Mouse (Mus musculus): ENCODE data around the gene Mettl21a. TPM values are rescaled to one million over a fixed set of nuclear protein-coding genes. Genes with fewer than 3 reads are reported as not detected.
"Not testable (repeated sequence)": the region's sequence is repeated elsewhere in the genome, so short reads cannot be mapped to it uniquely, and the experiment has no call there.

Gene Mettl21a
- total and polyA plus RNA-seq, 2 experiments from 2014 or later: 11.8 to 17.0 TPM

- no peak for TF ChIP-seq CTCF (IDR thresholded peaks at IDR 0.05; ENCODE audit: low read depth)
These were observed 27.5 kb upstream of the Mettl21a start for GRCm38 (mm10) chr1:64644513-64644912.

GRCm38 (mm10) chr1:64642541-64642940 is 25.5 kb upstream of the Mettl21a start:
- H3K27me3 ChIP-seq (ENCODE audit: insufficient read depth, low read length): not testable (repeated sequence)
- WGBS: 72% methylated on average over 8 of the region's 8 CpGs

More at GRCm38 (mm10) chr1:64644513-64644912, 27.5 kb upstream of the Mettl21a start:
- 95% methylated on average over 3 of the region's 3 CpGs for WGBS
- no peak for DNase-seq
- Histone ChIP-seq H3K27ac (ENCODE audit: low read depth, low read length) (no peak overlapping the region), H3K4me2 (ENCODE audit: low read depth) (no peak overlapping the region), H3K4me3 (ENCODE audit: low read depth, low read length) (no peak overlapping the region), H3K36me3 (ENCODE audit: insufficient read depth) (no peaks in the 10 kb centered on the region), H3K4me1 (ENCODE audit: insufficient read depth) (no peaks in the 10 kb centered on the region), H3K27me3 (ENCODE audit: insufficient read depth, low read length) (no peaks in the 10 kb centered on the region), H3K9me3 (ENCODE audit: low read length) (no peaks in the 10 kb centered on the region), H3K9ac (no peak overlapping the region)
- ATAC-seq: no peak

GRCm38 (mm10) chr1:64641069-64641468 is 24.0 kb upstream of the Mettl21a start:
- no peak overlapping the region for H3K4me2 ChIP-seq (ENCODE audit: low read depth)
- 50% methylated on average over 6 of the region's 6 CpGs for WGBS
- H3K9me3 ChIP-seq (ENCODE audit: low read length): no peaks in the 10 kb centered on the region
- ATAC-seq: peak; percentile 85
- peak; percentile 70 for DNase-seq
- no peaks in the 10 kb centered on the region for H3K36me3 ChIP-seq (ENCODE audit: insufficient read depth)
- H3K27me3 ChIP-seq (ENCODE audit: insufficient read depth, low read length): no peaks in the 10 kb centered on the region
- TF ChIP-seq CTCF (IDR thresholded peaks at IDR 0.05; ENCODE audit: low read depth): no peak
- no peak overlapping the region for H3K9ac ChIP-seq
- no peaks in the 10 kb centered on the region for H3K4me1 ChIP-seq (ENCODE audit: insufficient read depth)
- H3K4me3 ChIP-seq (ENCODE audit: low read depth, low read length): no peak overlapping the region
- H3K27ac ChIP-seq (ENCODE audit: low read depth, low read length): no peak overlapping the region

More at GRCm38 (mm10) chr1:64642541-64642940, 25.5 kb upstream of the Mettl21a start:
- H3K36me3 ChIP-seq (ENCODE audit: insufficient read depth); DNase-seq; H3K4me1 ChIP-seq (ENCODE audit: insufficient read depth); H3K4me2 ChIP-seq (ENCODE audit: low read depth); ATAC-seq; H3K9ac ChIP-seq; H3K27ac ChIP-seq (ENCODE audit: low read depth, low read length); H3K9me3 ChIP-seq (ENCODE audit: low read length); H3K4me3 ChIP-seq (ENCODE audit: low read depth, low read length): not testable (repeated sequence)

GRCm38 (mm10) chr1:64639279-64639678 is 22.2 kb upstream of the Mettl21a start:
- Histone ChIP-seq H3K27ac (ENCODE audit: low read depth, low read length) (no peak overlapping the region), H3K9ac (no peak overlapping the region), H3K4me3 (ENCODE audit: low read depth, low read length) (no peak overlapping the region), H3K9me3 (ENCODE audit: low read length) (no peaks in the 10 kb centered on the region), H3K4me1 (ENCODE audit: insufficient read depth) (no peaks in the 10 kb centered on the region), H3K27me3 (ENCODE audit: insufficient read depth, low read length) (no peaks in the 10 kb centered on the region), H3K4me2 (ENCODE audit: low read depth) (no peak overlapping the region), H3K36me3 (ENCODE audit: insufficient read depth) (no peaks in the 10 kb centered on the region)
- DNase-seq: no peak
- no peak for TF ChIP-seq CTCF (IDR thresholded peaks at IDR 0.05; ENCODE audit: low read depth)
- 88% methylated on average over 6 of the region's 6 CpGs for WGBS
- no peak for ATAC-seq

- no peak overlapping the region for H3K4me2 ChIP-seq (ENCODE audit: low read depth)
- ATAC-seq: no peak
These were observed 18.6 kb upstream of the Mettl21a start for GRCm38 (mm10) chr1:64635624-64636023.

GRCm38 (mm10) chr1:64633237-64633636 is 16.2 kb upstream of the Mettl21a start:
- no peaks in the 10 kb centered on the region for H3K9me3 ChIP-seq (ENCODE audit: low read length)
- H3K36me3 ChIP-seq (ENCODE audit: insufficient read depth): no peaks in the 10 kb centered on the region
- H3K9ac ChIP-seq: no peak overlapping the region
- ATAC-seq: peak; percentile 75
- no peak overlapping the region for H3K4me3 ChIP-seq (ENCODE audit: low read depth, low read length)
- peak; percentile 26 for DNase-seq
- no peak overlapping the region for H3K4me2 ChIP-seq (ENCODE audit: low read depth)
- peaks cover 5% of the 10 kb centered on the region; the same call in 1 of the 2 replicates for H3K4me1 ChIP-seq (ENCODE audit: insufficient read depth)
- WGBS: 64% methylated on average over 3 of the region's 3 CpGs
- no peak for TF ChIP-seq CTCF (IDR thresholded peaks at IDR 0.05; ENCODE audit: low read depth)
- H3K27me3 ChIP-seq (ENCODE audit: insufficient read depth, low read length): no peaks in the 10 kb centered on the region
- H3K27ac ChIP-seq (ENCODE audit: low read depth, low read length): peak overlapping the region; percentile 36

More at GRCm38 (mm10) chr1:64635624-64636023, 18.6 kb upstream of the Mettl21a start:
- Histone ChIP-seq H3K36me3 (ENCODE audit: insufficient read depth) (no peaks in the 10 kb centered on the region), H3K4me1 (ENCODE audit: insufficient read depth) (peaks cover 5% of the 10 kb centered on the region; the same call in 1 of the 2 replicates), H3K27ac (ENCODE audit: low read depth, low read length) (no peak overlapping the region), H3K9ac (no peak overlapping the region), H3K4me3 (ENCODE audit: low read depth, low read length) (no peak overlapping the region), H3K9me3 (ENCODE audit: low read length) (no peaks in the 10 kb centered on the region), H3K27me3 (ENCODE audit: insufficient read depth, low read length) (no peaks in the 10 kb centered on the region)
- WGBS: 62% methylated on average over 2 of the region's 2 CpGs
- TF ChIP-seq CTCF (IDR thresholded peaks at IDR 0.05; ENCODE audit: low read depth): no peak
- DNase-seq: no peak

GRCm38 (mm10) chr1:64631526-64631925 is 14.5 kb upstream of the Mettl21a start:
- 42% methylated on average over 5 of the region's 5 CpGs for WGBS
- Histone ChIP-seq H3K4me1 (ENCODE audit: insufficient read depth) (peaks cover 5% of the 10 kb centered on the region; the same call in 1 of the 2 replicates), H3K4me2 (ENCODE audit: low read depth) (no peak overlapping the region), H3K4me3 (ENCODE audit: low read depth, low read length) (no peak overlapping the region), H3K9ac (no peak overlapping the region), H3K36me3 (ENCODE audit: insufficient read depth) (no peaks in the 10 kb centered on the region), H3K27me3 (ENCODE audit: insufficient read depth, low read length) (no peaks in the 10 kb centered on the region), H3K9me3 (ENCODE audit: low read length) (no peaks in the 10 kb centered on the region), H3K27ac (ENCODE audit: low read depth, low read length) (no peak overlapping the region)
- TF ChIP-seq CTCF (IDR thresholded peaks at IDR 0.05; ENCODE audit: low read depth): no peak
- DNase-seq (peak; percentile 24), ATAC-seq (peak; percentile 59; the same call in 1 of the 2 replicates)
